Mouse (Mus musculus) lung, adult 2 months (tissue): Measurements from ENCODE around the gene Iqce.

Experiments used
- CTCF ChIP-seq: fragments of 200-500 bp; IDR thresholded peaks from 2 replicates; pipeline ENCODE4 v1.5.1; 2011; ENCODE audit warnings: mild to moderate bottlenecking, low read length, control low read depth; ENCODE audit not compliant: insufficient read depth
- POLR2A ChIP-seq: fragments of 200-500 bp; IDR thresholded peaks from 2 replicates; pipeline ENCODE4 v1.6.1; 2011; ENCODE audit warnings: low read depth, mild to moderate bottlenecking, control low read depth, low read length, borderline replicate concordance; ENCODE audit errors: extremely low read depth

GRCm38 (mm10) chr5:140680051-140680450 lies 22.1 kb downstream of the Iqce start:
- TF ChIP-seq CTCF (no peak), POLR2A (no peak)
